Mouse (Mus musculus) liver, embryonic 14.5 days (tissue): ENCODE results near the gene Amotl1.

Experiments
- CTCF ChIP-seq: IDR thresholded peaks from 2 replicates; pipeline ENCODE4 v1.5.1; 2016; ENCODE audit warnings: antibody characterized with exemption, low read depth, control low read depth
- EP300 ChIP-seq: IDR thresholded peaks from 2 replicates; pipeline ENCODE4 v1.6.1; 2016; ENCODE audit warnings: antibody characterized with exemption, low read depth

- TF ChIP-seq EP300, result no peak
- TF ChIP-seq CTCF, result no peak
Observed at GRCm38 (mm10) chr9:14622848-14623247, 22.0 kb downstream of the Amotl1 start.
